8 mouse cellular contexts compared by ENCODE assay signal in the genomic region with DNA sequence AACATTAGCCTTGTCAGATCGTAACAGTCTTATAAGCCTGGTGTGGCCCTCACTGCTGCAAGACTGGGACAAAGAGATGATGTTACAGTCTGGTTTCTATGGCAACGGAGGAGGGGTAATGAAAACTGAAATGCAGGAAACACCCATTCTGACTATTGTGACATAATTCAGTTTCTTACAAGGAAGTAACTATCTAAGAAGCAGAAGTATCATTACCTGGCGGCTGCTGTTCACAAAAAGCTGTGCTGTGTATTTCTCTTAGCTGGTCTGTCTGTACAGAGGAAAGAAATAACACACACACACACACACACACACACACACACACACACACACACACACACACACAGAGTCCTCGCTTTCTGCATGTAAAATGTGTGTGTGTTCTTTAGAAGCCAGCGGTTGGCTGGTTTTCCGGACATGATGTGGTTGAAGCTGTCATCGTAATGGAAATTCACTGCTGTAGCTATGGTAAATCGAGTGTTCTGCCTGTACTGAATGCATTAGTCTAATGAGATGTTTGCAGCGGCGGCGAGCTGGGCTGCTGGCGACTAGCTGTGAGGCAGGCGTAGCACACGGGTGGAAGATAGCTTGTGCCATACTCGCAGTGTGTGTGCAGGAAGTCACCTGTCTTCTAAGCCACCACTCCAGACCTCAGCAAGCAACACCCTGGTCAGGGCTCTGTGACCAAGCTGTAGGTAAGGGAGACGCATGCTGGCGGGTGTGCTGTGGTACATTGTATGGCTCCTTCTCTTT. TPM values are rescaled to one million over a fixed set of nuclear protein-coding genes. Genes with fewer than 3 reads are reported as not detected.
DNase-seq lines count a peak whose midpoint lies in the region; TF ChIP-seq lines count a peak whose summit lies in the region.

Gene Scml4 (plus strand): TSS at position 212 of the 753 bp plus-strand sequence.

- peaks cover 3% of the 10 kb centered on the region; the same call in 1 of the 2 replicates for H3K4me1 ChIP-seq in cortical plate, adult 2 months (ENCODE audit: control insufficient read depth, insufficient read depth, low read length)
- H3K4me1 ChIP-seq in midbrain, embryonic 10.5 days, result peaks cover 35% of the 10 kb centered on the region

- H3K9me3 ChIP-seq in midbrain, embryonic 10.5 days (replicated peaks), result no peaks in the 10 kb centered on the region

- no peak for TF ChIP-seq CTCF in cortical plate, adult 2 months (IDR thresholded peaks at IDR 0.05; ENCODE audit: extremely low read depth, insufficient read depth, low read length)

- WGBS in midbrain, embryonic 10.5 days, result 57% methylated on average over 17 of the region's 17 CpGs

- peak within 1 kb of the TSS; percentile 37 for H3K4me3 ChIP-seq in cortical plate, adult 2 months (ENCODE audit: insufficient read depth, low read length)
- H3K4me3 ChIP-seq in midbrain, embryonic 10.5 days, result peak within 1 kb of the TSS; percentile 34; the same call in 1 of the 2 replicates

- DNase-seq in kidney, adult 11 months, result peak; percentile 36
- DNase-seq in kidney, postnatal 14 days, result no peak
- peak; percentile 12 for DNase-seq in heart, postnatal 4 days
- peak; percentile 18 to 38 for DNase-seq in left cerebral cortex, adult 8-10 months (ENCODE audit: low spot score in 2 of 2)
- peak; percentile 17 for DNase-seq in midbrain, embryonic 10.5 days (ENCODE audit: low spot score)
- peak; percentile 48 for DNase-seq in spleen, adult 12 weeks (ENCODE audit: low spot score)
- DNase-seq in urinary bladder, adult 2 months (ENCODE audit: low spot score), result no peak

- H3K36me3 ChIP-seq in midbrain, embryonic 10.5 days, result no peaks in the 10 kb centered on the region

- no peak within 1 kb of the TSS for H3K27ac ChIP-seq in cortical plate, adult 2 months (ENCODE audit: insufficient read depth, low read length)
- H3K27ac ChIP-seq in midbrain, embryonic 10.5 days (replicated peaks), result peak within 1 kb of the TSS; percentile 55; the same call in 1 of the 2 replicates

- TF ChIP-seq POLR2A in cortical plate, adult 2 months (IDR thresholded peaks at IDR 0.05; ENCODE audit: extremely low read depth, insufficient read depth, low read length), result 0 out of 2 replicates have a peak, but pooled peaks have one; percentile 18

- peaks cover 17% of the 10 kb centered on the region; the same call in 1 of the 2 replicates for H3K27me3 ChIP-seq in midbrain, embryonic 10.5 days (ENCODE audit: low read depth, poor library complexity, severe bottlenecking)

RNA-seq across cellular contexts. Expression of gene Scml4, which starts in this region (rescaled TPM):
- polyA plus RNA-seq in cortical plate, adult 2 months (2012; rRNA removed), result 1.2 and 1.3 TPM in 2 replicates
- total RNA-seq in heart, postnatal 4 days (2021), result 1 to 10 TPM; 4.2 to 4.9 TPM
- 1 to 10 TPM; 2.7 to 6.2 (median 3.1) TPM for total RNA-seq in left cerebral cortex, adult 8-10 months (2022)
- 0.17 and 0.97 TPM in 2 replicates for polyA plus RNA-seq in midbrain, embryonic 10.5 days (2016; fragmentation: Nextera tagmentation; extraction: Ambion mirVana)
- 0.73 and 1.1 TPM in 2 replicates for polyA plus RNA-seq in urinary bladder, adult 2 months (2012; rRNA removed)

Comparison
In these comparisons a context has a peak if more than half of its experiments do, and no peak if none do; other contexts are left out.
1. DNase-seq: peak in kidney, adult 11 months (single experiment), heart, postnatal 4 days (single experiment), left cerebral cortex, adult 8-10 months (2 of 2) and spleen, adult 12 weeks (single experiment); none in kidney, postnatal 14 days (single experiment) and urinary bladder, adult 2 months (single experiment).
2. Peak in DNase-seq, H3K4me3 ChIP-seq and H3K27ac ChIP-seq in midbrain, embryonic 10.5 days; RNA of the gene not detected or under 1 TPM.